Mouse (Mus musculus): ENCODE measurements around the gene Olfr461.

GRCm38 (mm10) chr6:40584336-40584735 is 29.5 kb upstream of the Olfr461 start:
- TF ChIP-seq USF1 (IDR thresholded peaks at IDR 0.05; ENCODE audit: low read depth, low read length) (no peak), CHD1 (IDR thresholded peaks at IDR 0.05; ENCODE audit: low read depth, low read length) (no peak), POLR2AphosphoS2 (IDR thresholded peaks at IDR 0.05; ENCODE audit: low read length) (no peak), TAL1 (IDR thresholded peaks at IDR 0.05; ENCODE audit: low read length) (no peak), E2F4 (IDR thresholded peaks at IDR 0.05; ENCODE audit: borderline replicate concordance, low read depth, low read length) (no peak), POLR2A (IDR thresholded peaks at IDR 0.05; ENCODE audit: control insufficient read depth in 1 of 2, insufficient read depth in 1 of 2, low read depth in 1 of 2, low read length in 2 of 2, poor library complexity in 1 of 2) (no peak), ELF1 (IDR thresholded peaks at IDR 0.05; ENCODE audit: low read depth, low read length) (no peak), CHD2 (IDR thresholded peaks at IDR 0.05; ENCODE audit: low read length) (no peak)
